Mouse (Mus musculus): ENCODE measurements around the gene Scn4a. TPM values are rescaled to one million over a fixed set of nuclear protein-coding genes. Genes with fewer than 3 reads are reported as not detected.
A peak's percentile ranks its signal among the peaks of the same experiment; 100 is the strongest.

Gene Scn4a
- polyA plus RNA-seq, 2 experiments: 0.30 to 2.0 TPM

DNA sequence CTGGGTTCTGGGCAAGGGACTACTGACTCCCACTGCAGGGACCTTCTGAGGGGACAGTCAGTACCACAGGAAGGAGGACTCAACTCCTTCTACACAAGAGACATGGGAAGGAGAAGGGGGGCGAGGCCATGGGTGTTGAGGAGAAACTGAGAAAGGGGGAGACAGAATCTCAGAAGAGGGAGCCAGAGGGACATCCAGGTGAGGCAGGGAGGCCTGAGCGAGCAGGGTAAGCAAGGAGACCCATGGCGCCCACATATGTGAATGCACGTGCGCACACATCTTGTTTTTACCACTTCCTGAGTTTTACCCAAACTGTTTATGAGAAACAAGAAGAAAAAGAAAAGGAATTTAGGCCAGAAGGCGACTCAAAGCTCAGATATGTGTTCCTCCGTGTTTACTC lies 35.3 kb downstream of the Scn4a start:
- H3K4me1 ChIP-seq (ENCODE audit: control insufficient read depth, insufficient read depth, low read length): peaks cover 42% of the 10 kb centered on the region
- no peak for ATAC-seq (ENCODE audit: low FRiP score, low read depth)
- no peak for DNase-seq (ENCODE audit: low spot score)
- H3K27ac ChIP-seq (replicated peaks; ENCODE audit: low read depth, low read length): no peak overlapping the region
- no peaks in the 10 kb centered on the region for H3K27me3 ChIP-seq (ENCODE audit: control insufficient read depth, insufficient read depth, low read length)
- H3K4me3 ChIP-seq (replicated peaks; ENCODE audit: low read length): no peak overlapping the region
- H3K9me3 ChIP-seq (ENCODE audit: control insufficient read depth, low read length): no peaks in the 10 kb centered on the region
- H3K4me2 ChIP-seq (replicated peaks; ENCODE audit: low read depth, low read length, severe bottlenecking): no peak overlapping the region
- no peak overlapping the region for H3K9ac ChIP-seq (ENCODE audit: low read depth, low read length, severe bottlenecking)
- H3K36me3 ChIP-seq (ENCODE audit: control insufficient read depth, insufficient read depth, low read length): no peaks in the 10 kb centered on the region
- 39% methylated on average over 7 of the region's 7 CpGs for WGBS
- no peak for TF ChIP-seq POLR2A (IDR thresholded peaks at IDR 0.05; ENCODE audit: borderline replicate concordance, extremely low read depth, insufficient read depth, insufficient read length)

DNA sequence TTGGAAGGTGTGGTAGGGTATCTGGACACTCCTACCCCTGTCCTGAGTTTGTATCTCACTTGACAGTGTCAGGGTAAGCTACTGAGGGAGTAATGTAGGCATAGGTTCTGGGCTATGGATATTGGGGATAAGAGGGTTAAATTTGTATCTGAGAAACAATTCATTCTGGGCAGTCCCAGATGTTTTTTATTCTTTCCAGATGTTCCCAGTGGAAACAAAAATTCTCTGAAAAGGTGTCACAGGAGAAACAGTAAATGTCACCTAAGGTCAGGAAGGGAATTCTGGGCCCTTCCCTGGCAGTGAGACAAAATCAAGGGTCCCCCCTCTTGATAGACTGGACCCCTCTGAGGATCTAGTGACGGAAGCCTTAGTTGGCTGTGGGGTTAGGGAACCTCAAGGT lies 36.7 kb downstream of the Scn4a start:
- H3K27ac ChIP-seq (replicated peaks; ENCODE audit: low read depth, low read length): no peak overlapping the region
- H3K36me3 ChIP-seq (ENCODE audit: control insufficient read depth, insufficient read depth, low read length): no peaks in the 10 kb centered on the region
- peaks cover 42% of the 10 kb centered on the region for H3K4me1 ChIP-seq (ENCODE audit: control insufficient read depth, insufficient read depth, low read length)
- no peak overlapping the region for H3K9ac ChIP-seq (ENCODE audit: low read depth, low read length, severe bottlenecking)
- no peaks in the 10 kb centered on the region for H3K9me3 ChIP-seq (ENCODE audit: control insufficient read depth, low read length)
- no peak for TF ChIP-seq POLR2A (IDR thresholded peaks at IDR 0.05; ENCODE audit: borderline replicate concordance, extremely low read depth, insufficient read depth, insufficient read length)
- H3K4me3 ChIP-seq (replicated peaks; ENCODE audit: low read length): no peak overlapping the region
- peak; percentile 38 for DNase-seq (ENCODE audit: low spot score)
- no peak for ATAC-seq (ENCODE audit: low FRiP score, low read depth)
- H3K27me3 ChIP-seq (ENCODE audit: control insufficient read depth, insufficient read depth, low read length): no peaks in the 10 kb centered on the region
- WGBS: 19% methylated on average over 1 of the region's 1 CpGs
- no peak overlapping the region for H3K4me2 ChIP-seq (replicated peaks; ENCODE audit: low read depth, low read length, severe bottlenecking)

DNA sequence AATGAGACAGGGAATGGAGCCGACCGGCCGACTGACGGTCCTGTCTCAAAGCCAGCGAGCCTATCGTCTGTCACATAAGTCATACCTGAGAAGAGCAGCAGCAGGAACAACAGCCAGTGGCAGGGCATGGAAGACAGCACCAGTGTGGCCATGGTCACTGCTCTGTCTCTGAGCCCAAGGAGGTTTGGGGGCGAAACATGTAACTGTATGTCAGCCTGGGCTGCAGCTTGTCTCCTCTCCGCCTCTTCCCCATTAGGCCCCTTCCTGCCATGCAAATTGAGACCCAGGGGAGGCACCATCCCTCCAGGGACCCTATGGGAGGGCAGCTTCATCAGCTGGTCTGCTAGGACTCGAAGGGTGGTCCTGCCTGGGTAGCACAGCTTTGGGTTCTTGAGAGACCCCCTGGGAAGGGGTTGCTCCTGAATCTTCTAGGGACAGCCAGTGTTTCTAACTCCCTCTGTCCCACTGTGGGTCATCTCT lies 38.7 kb downstream of the Scn4a start, which contains the start of gene Cd79b:
Cd79b (minus strand) TSS at position 430 of the 480 bp plus-strand sequence.
- DNase-seq (ENCODE audit: low spot score): no peak
- H3K36me3 ChIP-seq (ENCODE audit: control insufficient read depth, insufficient read depth, low read length): no peaks in the 10 kb centered on the region
- WGBS: 46% methylated on average over 9 of the region's 9 CpGs
- no peak for ATAC-seq (ENCODE audit: low FRiP score, low read depth)
- H3K4me1 ChIP-seq (ENCODE audit: control insufficient read depth, insufficient read depth, low read length): peaks cover 42% of the 10 kb centered on the region
- 0 out of 2 replicates have a peak within 1 kb of the TSS, but pooled peaks have one; percentile 26 for H3K27ac ChIP-seq (replicated peaks; ENCODE audit: low read depth, low read length)
- H3K9ac ChIP-seq (ENCODE audit: low read depth, low read length, severe bottlenecking): 0 out of 2 replicates have a peak within 1 kb of the TSS, but pooled peaks have one; percentile 21
- no peaks in the 10 kb centered on the region for H3K27me3 ChIP-seq (ENCODE audit: control insufficient read depth, insufficient read depth, low read length)
- no peak within 1 kb of the TSS for H3K4me2 ChIP-seq (replicated peaks; ENCODE audit: low read depth, low read length, severe bottlenecking)
- no peaks in the 10 kb centered on the region for H3K9me3 ChIP-seq (ENCODE audit: control insufficient read depth, low read length)
- no peak within 1 kb of the TSS for H3K4me3 ChIP-seq (replicated peaks; ENCODE audit: low read length)
- no peak for TF ChIP-seq POLR2A (IDR thresholded peaks at IDR 0.05; ENCODE audit: borderline replicate concordance, extremely low read depth, insufficient read depth, insufficient read length)

DNA sequence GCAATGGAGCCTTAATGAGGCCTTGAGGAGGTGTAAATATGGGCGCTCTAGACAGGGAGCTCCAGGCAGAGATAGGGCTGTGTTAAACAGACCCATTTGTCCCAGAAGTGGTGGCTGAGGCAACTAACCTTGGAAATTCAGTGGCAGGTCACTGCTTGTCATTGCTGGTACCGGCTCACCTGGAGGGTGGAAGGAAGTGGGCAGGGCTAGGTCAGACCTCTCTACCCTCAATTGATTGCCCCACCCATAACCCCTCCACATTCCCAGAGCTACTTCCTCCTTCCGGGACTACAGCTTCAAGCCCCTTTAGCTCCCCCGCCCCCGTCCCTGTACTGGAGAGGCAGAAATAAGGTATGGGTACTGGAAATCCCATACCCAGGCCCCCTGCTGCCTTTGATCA lies 39.6 kb downstream of the Scn4a start:
- Histone ChIP-seq H3K4me2 (replicated peaks; ENCODE audit: low read depth, low read length, severe bottlenecking) (no peak overlapping the region), H3K9ac (ENCODE audit: low read depth, low read length, severe bottlenecking) (0 out of 2 replicates have a peak overlapping the region, but pooled peaks have one; percentile 21), H3K9me3 (ENCODE audit: control insufficient read depth, low read length) (no peaks in the 10 kb centered on the region), H3K27ac (replicated peaks; ENCODE audit: low read depth, low read length) (no peak overlapping the region), H3K27me3 (ENCODE audit: control insufficient read depth, insufficient read depth, low read length) (no peaks in the 10 kb centered on the region), H3K36me3 (ENCODE audit: control insufficient read depth, insufficient read depth, low read length) (no peaks in the 10 kb centered on the region), H3K4me3 (replicated peaks; ENCODE audit: low read length) (no peak overlapping the region), H3K4me1 (ENCODE audit: control insufficient read depth, insufficient read depth, low read length) (peaks cover 38% of the 10 kb centered on the region)
- TF ChIP-seq POLR2A (IDR thresholded peaks at IDR 0.05; ENCODE audit: borderline replicate concordance, extremely low read depth, insufficient read depth, insufficient read length): no peak
- DNase-seq (ENCODE audit: low spot score) (no peak), ATAC-seq (ENCODE audit: low FRiP score, low read depth) (no peak)
- WGBS: 32% methylated on average over 5 of the region's 5 CpGs

DNA sequence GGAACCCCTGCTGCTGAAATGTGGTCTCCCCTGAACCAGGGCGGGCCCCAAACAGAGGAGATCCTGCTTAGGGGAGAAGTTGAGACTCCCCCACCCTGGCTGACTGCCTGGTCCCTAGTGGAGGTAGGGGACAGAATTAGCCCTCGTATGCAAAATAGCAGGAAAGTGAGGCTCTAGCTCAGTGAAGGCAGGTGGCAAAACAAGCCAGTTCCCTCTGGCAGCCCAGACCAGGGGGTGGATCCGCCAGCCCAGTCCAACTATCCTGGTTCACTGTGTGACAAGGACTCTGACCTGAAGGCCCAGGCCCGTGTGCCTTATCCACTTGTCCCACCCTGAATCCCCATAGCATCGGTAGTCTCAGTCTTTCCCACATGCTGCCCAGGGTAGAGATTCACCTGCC lies 43.0 kb downstream of the Scn4a start:
- ATAC-seq (ENCODE audit: low FRiP score, low read depth) (no peak), DNase-seq (ENCODE audit: low spot score) (no peak)
- TF ChIP-seq POLR2A (IDR thresholded peaks at IDR 0.05; ENCODE audit: borderline replicate concordance, extremely low read depth, insufficient read depth, insufficient read length): no peak
- Histone ChIP-seq H3K4me1 (ENCODE audit: control insufficient read depth, insufficient read depth, low read length) (peaks cover 15% of the 10 kb centered on the region; the same call in 1 of the 2 replicates), H3K27ac (replicated peaks; ENCODE audit: low read depth, low read length) (no peak overlapping the region), H3K9ac (ENCODE audit: low read depth, low read length, severe bottlenecking) (no peak overlapping the region), H3K27me3 (ENCODE audit: control insufficient read depth, insufficient read depth, low read length) (no peaks in the 10 kb centered on the region), H3K36me3 (ENCODE audit: control insufficient read depth, insufficient read depth, low read length) (no peaks in the 10 kb centered on the region), H3K9me3 (ENCODE audit: control insufficient read depth, low read length) (no peaks in the 10 kb centered on the region), H3K4me2 (replicated peaks; ENCODE audit: low read depth, low read length, severe bottlenecking) (no peak overlapping the region), H3K4me3 (replicated peaks; ENCODE audit: low read length) (no peak overlapping the region)
- WGBS: 73% methylated on average over 5 of the region's 5 CpGs
